Mouse (Mus musculus): ENCODE results near the gene Gm4631. TPM values are rescaled to one million over a fixed set of nuclear protein-coding genes. Genes with fewer than 3 reads are reported as not detected.
"Not testable (repeated sequence)": the region's sequence is repeated elsewhere in the genome, so short reads cannot be mapped to it uniquely, and the experiment has no call there.

Gene Gm4631
- 2.4 TPM for polyA plus RNA-seq (2012; fragmentation: generic; extraction: Trizol)

GRCm38 (mm10) chr2:175338097-175338496 is at the start of gene Gm4631:
Gm4631 (minus strand) TSS chr2:175338197.
- not testable (repeated sequence) for H3K27me3 ChIP-seq (ENCODE audit: control insufficient read depth, insufficient read depth, insufficient read length); H3K79me2 ChIP-seq (ENCODE audit: control insufficient read depth, insufficient read depth); H3K4me3 ChIP-seq; H3ac ChIP-seq (ENCODE audit: control insufficient read depth, insufficient read length); H3K4me2 ChIP-seq (ENCODE audit: low read depth); H3K36me3 ChIP-seq (ENCODE audit: control insufficient read depth, insufficient read depth)

GRCm38 (mm10) chr2:175372136-175372535 is 34.1 kb upstream of the Gm4631 start, which contains the start of gene Zfp968:
Zfp968 (plus strand) TSS chr2:175372436.
- H3K79me2 ChIP-seq (ENCODE audit: control insufficient read depth, insufficient read depth); H3K4me3 ChIP-seq; H3ac ChIP-seq (ENCODE audit: control insufficient read depth, insufficient read length); H3K27me3 ChIP-seq (ENCODE audit: control insufficient read depth, insufficient read depth, insufficient read length); H3K4me2 ChIP-seq (ENCODE audit: low read depth); H3K36me3 ChIP-seq (ENCODE audit: control insufficient read depth, insufficient read depth): not testable (repeated sequence)

- not testable (repeated sequence) for H3ac ChIP-seq (ENCODE audit: control insufficient read depth, insufficient read length); H3K27me3 ChIP-seq (ENCODE audit: control insufficient read depth, insufficient read depth, insufficient read length); H3K79me2 ChIP-seq (ENCODE audit: control insufficient read depth, insufficient read depth); H3K4me3 ChIP-seq; H3K4me2 ChIP-seq (ENCODE audit: low read depth); H3K36me3 ChIP-seq (ENCODE audit: control insufficient read depth, insufficient read depth)
Measured at GRCm38 (mm10) chr2:175274825-175275224, 63.2 kb downstream of the Gm4631 start, which contains the start of gene Gm14440. Gm14440 (plus strand) TSS chr2:175275125.

Other genes starting within 250 kb of the Gm4631 start
- gene Gm14399, start 196.2 kb downstream of the Gm4631 start, polyA plus RNA-seq (2012; fragmentation: generic; extraction: Trizol): 2.7 TPM
- 0.12 TPM for gene Gm14443, start 162.3 kb downstream of the Gm4631 start, polyA plus RNA-seq (2012; fragmentation: generic; extraction: Trizol)
- gene Gm14391, start 131.3 kb downstream of the Gm4631 start, polyA plus RNA-seq (2012; fragmentation: generic; extraction: Trizol): 5.9 TPM
- gene Gm14440, start 63.1 kb downstream of the Gm4631 start, polyA plus RNA-seq (2012; fragmentation: generic; extraction: Trizol): not detected
- 1.5 TPM for gene Zfp968, start 34.2 kb upstream of the Gm4631 start, polyA plus RNA-seq (2012; fragmentation: generic; extraction: Trizol)
- gene Gm4724, start 97.6 kb upstream of the Gm4631 start, polyA plus RNA-seq (2012; fragmentation: generic; extraction: Trizol): 9.1 TPM
- 3.7 TPM for gene Zfp965, start 131.8 kb upstream of the Gm4631 start, polyA plus RNA-seq (2012; fragmentation: generic; extraction: Trizol)

Data from myocyte (in vitro differentiated cells).